Mouse (Mus musculus) megakaryocyte, embryonic 14.5 days (primary cell): ENCODE measurements around the gene Hps3.

Experiments
- FLI1 ChIP-seq: IDR thresholded peaks from 2 replicates; pipeline ENCODE4 v1.6.1; 2012; ENCODE audit warnings: low read length, inconsistent platforms, mixed read lengths
- GATA1 ChIP-seq: IDR thresholded peaks from 3 replicates; pipeline ENCODE4 v1.6.1; 2012; ENCODE audit warnings: mixed read lengths, low read length, inconsistent platforms, borderline replicate concordance

- TF ChIP-seq GATA1 = no peak
- TF ChIP-seq FLI1 = no peak
Observed at GRCm38 (mm10) chr3:19962769-19963513, 72.2 kb downstream of the Hps3 start.
